Mouse (Mus musculus) lung, adult 2 months (tissue): ENCODE data around the gene Dab1. TPM values are rescaled to one million over a fixed set of nuclear protein-coding genes. Genes with fewer than 3 reads are reported as not detected.

Experiments
- DNase-seq: peaks from one replicate; pipeline ENCODE4 v3.0.0; 2022
- H3K4me1 ChIP-seq: fragments of 200-500 bp; 2 replicates; pipeline ENCODE4 v1.6.1; 2011; ENCODE audit warnings: low read length; ENCODE audit not compliant: control insufficient read depth, insufficient read depth
- H3K4me3 ChIP-seq: fragments of 200-500 bp; replicated peaks from 2 replicates; pipeline ENCODE3; 2011; ENCODE audit warnings: low read depth, mild to moderate bottlenecking, control low read depth, low read length; ENCODE audit errors: extremely low read depth
- CTCF ChIP-seq: fragments of 200-500 bp; IDR thresholded peaks from 2 replicates; pipeline ENCODE4 v1.5.1; 2011; ENCODE audit warnings: mild to moderate bottlenecking, low read length, control low read depth; ENCODE audit not compliant: insufficient read depth
- POLR2A ChIP-seq: fragments of 200-500 bp; IDR thresholded peaks from 2 replicates; pipeline ENCODE4 v1.6.1; 2011; ENCODE audit warnings: low read depth, mild to moderate bottlenecking, control low read depth, low read length, borderline replicate concordance; ENCODE audit errors: extremely low read depth
- WGBS: fragments of 180-500 bp; shearing (Covaris S2); methylation state at CpG from one replicate; pipeline ENCODE4 v1.1.7; 2018; 5-methylcytosine and 5-hydroxymethylcytosine counted together
- polyA plus RNA-seq: library from polyadenylated mRNA; depleted of rRNA; stranded (reverse); fragments of >200 nt; gene quantifications from 2 replicates; pipeline ENCODE4 v1.2.3, GENCODE M21; 2012

The Dab1 gene
- polyA plus RNA-seq, 1 experiment: 0.28 TPM

GRCm38 (mm10) chr4:104547091-104547490 is 927.9 kb downstream of the Dab1 start:
- H3K4me3 ChIP-seq: no peak overlapping the region
- H3K4me1 ChIP-seq: no peaks in the 10 kb centered on the region
- TF ChIP-seq POLR2A (no peak), CTCF (no peak)
- 78% methylated on average over 5 of the region's 5 CpGs for WGBS
- no peak for DNase-seq

- no peak for DNase-seq
- WGBS: 75% methylated on average over 1 of the region's 1 CpGs
- no peak overlapping the region for H3K4me3 ChIP-seq
- H3K4me1 ChIP-seq: no peaks in the 10 kb centered on the region
- no peak for TF ChIP-seq CTCF
Measured at GRCm38 (mm10) chr4:104548287-104548686, 929.1 kb downstream of the Dab1 start.

- 44% methylated on average over 4 of the region's 4 CpGs for WGBS
- Histone ChIP-seq H3K4me1 (no peaks in the 10 kb centered on the region), H3K4me3 (no peak overlapping the region)
- TF ChIP-seq CTCF: no peak
- TF ChIP-seq POLR2A: no peak
- peak; percentile 7 for DNase-seq
Measured at GRCm38 (mm10) chr4:104550581-104551205, 931.5 kb downstream of the Dab1 start.

- 88% methylated on average over 17 of the region's 17 CpGs for WGBS
- Histone ChIP-seq H3K4me1 (no peaks in the 10 kb centered on the region), H3K4me3 (no peak overlapping the region)
- DNase-seq: no peak
- TF ChIP-seq POLR2A (no peak), CTCF (no peak)
Measured at GRCm38 (mm10) chr4:104551390-104552070, 932.4 kb downstream of the Dab1 start.

GRCm38 (mm10) chr4:104555408-104555807 is 936.2 kb downstream of the Dab1 start:
- 45% methylated on average over 2 of the region's 2 CpGs for WGBS
- TF ChIP-seq CTCF: no peak
- TF ChIP-seq POLR2A: no peak
- Histone ChIP-seq H3K4me1 (no peaks in the 10 kb centered on the region), H3K4me3 (no peak overlapping the region)
- no peak for DNase-seq

GRCm38 (mm10) chr4:104563512-104563911 is 944.4 kb downstream of the Dab1 start:
- TF ChIP-seq POLR2A (no peak), CTCF (no peak)
- WGBS: 81% methylated on average over 5 of the region's 5 CpGs
- Histone ChIP-seq H3K4me3 (no peak overlapping the region), H3K4me1 (no peaks in the 10 kb centered on the region)
- no peak for DNase-seq

- Histone ChIP-seq H3K4me1 (no peaks in the 10 kb centered on the region), H3K4me3 (no peak overlapping the region)
- 69% methylated on average over 4 of the region's 4 CpGs for WGBS
- TF ChIP-seq POLR2A (no peak), CTCF (peak; percentile 23; the same call in 1 of the 2 replicates)
- DNase-seq: no peak
Measured at GRCm38 (mm10) chr4:104570523-104570922, 951.4 kb downstream of the Dab1 start.

- no peak overlapping the region for H3K4me3 ChIP-seq
- no peak for TF ChIP-seq POLR2A
- TF ChIP-seq CTCF: no peak
- no peak for DNase-seq
- no peaks in the 10 kb centered on the region for H3K4me1 ChIP-seq
- WGBS: 65% methylated on average over 8 of the region's 8 CpGs
Measured at GRCm38 (mm10) chr4:104572440-104572839, 953.3 kb downstream of the Dab1 start.

GRCm38 (mm10) chr4:104573419-104573818 is 954.3 kb downstream of the Dab1 start:
- DNase-seq: no peak
- no peak overlapping the region for H3K4me3 ChIP-seq
- WGBS: 82% methylated on average over 7 of the region's 7 CpGs
- no peaks in the 10 kb centered on the region for H3K4me1 ChIP-seq
- no peak for TF ChIP-seq POLR2A
- TF ChIP-seq CTCF: no peak

- TF ChIP-seq CTCF (no peak), POLR2A (no peak)
- Histone ChIP-seq H3K4me1 (no peaks in the 10 kb centered on the region), H3K4me3 (no peak overlapping the region)
- DNase-seq: no peak
- 18% methylated on average over 3 of the region's 3 CpGs for WGBS
Measured at GRCm38 (mm10) chr4:104578370-104578769, 959.2 kb downstream of the Dab1 start.
